Mouse (Mus musculus): Measurements from ENCODE around the gene Naxe.

DNA sequence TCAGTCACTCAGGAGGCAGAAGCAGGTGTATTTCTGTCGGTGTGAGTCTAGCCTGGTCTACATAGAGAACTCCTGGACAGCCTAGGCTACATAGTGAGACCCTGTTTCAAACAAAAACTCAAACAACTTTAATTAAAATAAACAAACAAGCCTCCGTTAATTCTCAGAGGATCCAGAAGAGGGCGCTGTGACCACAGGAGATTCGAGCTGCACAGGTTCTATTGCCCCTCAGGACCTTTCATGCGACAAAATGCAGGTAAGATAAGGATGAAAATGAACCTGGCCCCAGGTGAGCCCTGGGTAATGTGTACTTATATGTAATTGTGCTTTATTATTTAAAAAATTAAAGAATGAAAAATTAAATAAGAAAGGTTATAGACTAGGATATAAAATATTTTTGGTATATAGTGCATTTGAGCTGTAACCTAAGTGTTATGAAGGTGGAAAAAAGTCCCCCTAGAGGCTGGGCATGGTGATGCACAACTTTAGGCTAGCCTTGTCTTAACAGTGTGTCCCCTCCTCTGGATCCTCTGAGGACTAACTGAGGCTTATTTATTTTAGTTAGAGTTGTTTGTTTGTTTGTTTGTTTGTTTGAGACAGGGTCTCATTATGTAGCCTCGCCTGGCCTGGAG, 47.5 kb downstream of the Naxe start:
- TF ChIP-seq CTCF (IDR thresholded peaks at IDR 0.05; ENCODE audit: low read depth) (peak; percentile 64), EP300 (optimal IDR thresholded peaks at IDR 0.05) (no peak)

All from stomach, postnatal 0 days (tissue).